In genomic region chr13:56500132-56500531, GRCm38 (mm10) we compare ENCODE assay signal across 18 mouse cellular contexts. TPM values are rescaled to one million over a fixed set of nuclear protein-coding genes. Genes with fewer than 3 reads are reported as not detected.
DNase-seq lines count a peak whose midpoint lies in the region; ATAC-seq and TF ChIP-seq lines count a peak whose summit lies in the region.
"Had no signal": no experiment of that assay in that cellular context is flagged by ENCODE, and none has a peak within 500 bp of the region (broad histone marks: within the 10 kb centered on the region; RNA-seq: fewer than 3 reads in every experiment).

No protein-coding gene starts in this region.

- no peak overlapping the region for H3K4me2 ChIP-seq in midbrain, embryonic 14.5 days (ENCODE audit: low read length)
- H3K4me2 ChIP-seq: hindbrain, embryonic 13.5 days; stomach, embryonic 15.5 days had no signal

- H3K27me3 ChIP-seq in midbrain, embryonic 14.5 days (ENCODE audit: control insufficient read depth, insufficient read depth, low read length): no peaks in the 10 kb centered on the region
- no peaks in the 10 kb centered on the region for H3K27me3 ChIP-seq in midbrain, embryonic 10.5 days (ENCODE audit: low read depth, poor library complexity, severe bottlenecking)
- H3K27me3 ChIP-seq: hindbrain, embryonic 13.5 days; stomach, embryonic 15.5 days had no signal

- peak; percentile 74 for DNase-seq in heart, adult 11 months
- no peak for DNase-seq in heart, adult 9 months (ENCODE audit: low spot score in 2 of 2)
- DNase-seq in midbrain, embryonic 14.5 days: peak; percentile 60
- no peak for DNase-seq in midbrain, embryonic 10.5 days (ENCODE audit: low spot score)
- DNase-seq in retina, postnatal 1 day: peak; percentile 32
- no peak for DNase-seq in left cerebral cortex, postnatal 4 days
- DNase-seq in yolk sac, embryonic 10.5 days (ENCODE audit: low spot score): no peak
- DNase-seq: cerebellum, postnatal 36 days; layer of hippocampus, adult 9-11 months; right cerebral cortex, adult 18-20 months had no signal

- no peaks in the 10 kb centered on the region for H3K9me3 ChIP-seq in midbrain, embryonic 14.5 days (ENCODE audit: control insufficient read depth, low read length)
- H3K9me3 ChIP-seq in midbrain, embryonic 10.5 days (replicated peaks): no peaks in the 10 kb centered on the region
- H3K9me3 ChIP-seq: hindbrain, embryonic 13.5 days; stomach, embryonic 15.5 days had no signal

- no peak overlapping the region for H3K4me3 ChIP-seq in midbrain, embryonic 14.5 days (replicated peaks; ENCODE audit: low read depth, low read length)
- no peak overlapping the region for H3K4me3 ChIP-seq in midbrain, embryonic 10.5 days
- H3K4me3 ChIP-seq in cortical plate, adult 2 months (ENCODE audit: insufficient read depth, low read length): no peak overlapping the region
- H3K4me3 ChIP-seq: forebrain, embryonic 10.5 days; hindbrain, embryonic 13.5 days; myocyte; stomach, embryonic 15.5 days had no signal

- 81% methylated on average over 3 of the region's 3 CpGs for WGBS in midbrain, embryonic 14.5 days
- WGBS in midbrain, embryonic 10.5 days: 83% methylated on average over 3 of the region's 3 CpGs

- no peaks in the 10 kb centered on the region for H3K4me1 ChIP-seq in midbrain, embryonic 14.5 days (ENCODE audit: control insufficient read depth, insufficient read depth, low read length)
- H3K4me1 ChIP-seq in midbrain, embryonic 10.5 days: no peaks in the 10 kb centered on the region
- H3K4me1 ChIP-seq in cortical plate, adult 2 months (ENCODE audit: control insufficient read depth, insufficient read depth, low read length): no peaks in the 10 kb centered on the region
- H3K4me1 ChIP-seq: forebrain, embryonic 10.5 days; hindbrain, embryonic 13.5 days; stomach, embryonic 15.5 days had no signal

- no peak for ATAC-seq in midbrain, embryonic 14.5 days (ENCODE audit: low FRiP score, low TSS enrichment)

- no peak for TF ChIP-seq POLR2A in cortical plate, adult 2 months (IDR thresholded peaks at IDR 0.05; ENCODE audit: extremely low read depth, insufficient read depth, low read length)

- intact Hi-C loops in left cerebral cortex, postnatal 4 days (cut with DNase I): no loop called here

- no peak overlapping the region for H3K27ac ChIP-seq in midbrain, embryonic 14.5 days (replicated peaks; ENCODE audit: low read depth, low read length)
- H3K27ac ChIP-seq in midbrain, embryonic 10.5 days (replicated peaks): no peak overlapping the region
- H3K27ac ChIP-seq in cortical plate, adult 2 months (ENCODE audit: insufficient read depth, low read length): no peak overlapping the region
- H3K27ac ChIP-seq: forebrain, embryonic 10.5 days; hindbrain, embryonic 13.5 days; macrophage; stomach, embryonic 15.5 days had no signal

- H3K36me3 ChIP-seq in midbrain, embryonic 14.5 days (ENCODE audit: control insufficient read depth, insufficient read depth, low read length): no peaks in the 10 kb centered on the region
- no peaks in the 10 kb centered on the region for H3K36me3 ChIP-seq in midbrain, embryonic 10.5 days
- H3K36me3 ChIP-seq: forebrain, embryonic 10.5 days; hindbrain, embryonic 13.5 days; stomach, embryonic 15.5 days had no signal

- TF ChIP-seq CTCF in cortical plate, adult 2 months (IDR thresholded peaks at IDR 0.05; ENCODE audit: extremely low read depth, insufficient read depth, low read length): peak; percentile 53

- H3K9ac ChIP-seq in midbrain, embryonic 14.5 days (replicated peaks; ENCODE audit: low read length): no peak overlapping the region
- H3K9ac ChIP-seq: hindbrain, embryonic 13.5 days; stomach, embryonic 15.5 days had no signal

RNA-seq across cellular contexts. Expression of gene Il9, which starts 18.1 kb away (rescaled TPM):
- polyA plus RNA-seq in midbrain, embryonic 14.5 days (2014; fragmentation: Nextera tagmentation; extraction: Ambion mirVana): not detected in 2 replicates
- not detected in 2 replicates for polyA plus RNA-seq in midbrain, embryonic 10.5 days (2016; fragmentation: Nextera tagmentation; extraction: Ambion mirVana)
- polyA plus RNA-seq in cortical plate, adult 2 months (2012; rRNA removed): not detected in 2 replicates
- total RNA-seq in left cerebral cortex, postnatal 4 days (2021): not detected
- total RNA-seq: liver, adult 2 months had no signal
- polyA plus RNA-seq: forebrain, embryonic 10.5 days; gonadal fat pad, adult 2 months; hindbrain, embryonic 13.5 days; liver, adult 2 months; macrophage; myocyte; stomach, embryonic 15.5 days had no signal

RNA-seq across cellular contexts. Expression of gene Fbxl21, which starts 22.1 kb away (rescaled TPM):
- 3.3 and 3.7 TPM in 2 replicates for polyA plus RNA-seq in midbrain, embryonic 14.5 days (2014; fragmentation: Nextera tagmentation; extraction: Ambion mirVana)
- 1.4 and 1.6 TPM in 2 replicates for polyA plus RNA-seq in midbrain, embryonic 10.5 days (2016; fragmentation: Nextera tagmentation; extraction: Ambion mirVana)
- polyA plus RNA-seq in cortical plate, adult 2 months (2012; rRNA removed): 5.5 and 6.1 TPM in 2 replicates
- total RNA-seq in left cerebral cortex, postnatal 4 days (2021): 1 to 10 TPM; 4.4 to 5.8 TPM

RNA-seq across cellular contexts. Expression of gene Lect2, which starts 48.2 kb away (rescaled TPM):
- polyA plus RNA-seq in midbrain, embryonic 14.5 days (2014; fragmentation: Nextera tagmentation; extraction: Ambion mirVana): not detected in 2 replicates
- not detected in 2 replicates for polyA plus RNA-seq in midbrain, embryonic 10.5 days (2016; fragmentation: Nextera tagmentation; extraction: Ambion mirVana)
- not detected in 2 replicates for polyA plus RNA-seq in cortical plate, adult 2 months (2012; rRNA removed)
- total RNA-seq in left cerebral cortex, postnatal 4 days (2021): not detected
- polyA plus RNA-seq: forebrain, embryonic 10.5 days; gonadal fat pad, adult 2 months; hindbrain, embryonic 13.5 days; macrophage; myocyte had no signal

Comparison
In these comparisons a context has a peak if more than half of its experiments do, and no peak if none do; other contexts are left out.
1. DNase-seq: peak in heart, adult 11 months (single experiment), midbrain, embryonic 14.5 days (single experiment) and retina, postnatal 1 day (single experiment); none in heart, adult 9 months (0 of 2), midbrain, embryonic 10.5 days (single experiment), left cerebral cortex, postnatal 4 days (single experiment) and yolk sac, embryonic 10.5 days (single experiment).